Mouse (Mus musculus) T-cell, adult 66 days (primary cell): ENCODE measurements around the gene Fam208b. TPM values are rescaled to one million over a fixed set of nuclear protein-coding genes. Genes with fewer than 3 reads are reported as not detected.

Experiments used
- total RNA-seq, 2 experiments: library from RNA; stranded (reverse); gene quantifications; 3 replicates in 1 of 2; 4 replicates in 1 of 2; pipeline ENCODE4 v1.2.4; 2023

Fam208b gene
- total RNA-seq = 10 to 100 TPM; 90.2 to 95.3 TPM

DNA sequence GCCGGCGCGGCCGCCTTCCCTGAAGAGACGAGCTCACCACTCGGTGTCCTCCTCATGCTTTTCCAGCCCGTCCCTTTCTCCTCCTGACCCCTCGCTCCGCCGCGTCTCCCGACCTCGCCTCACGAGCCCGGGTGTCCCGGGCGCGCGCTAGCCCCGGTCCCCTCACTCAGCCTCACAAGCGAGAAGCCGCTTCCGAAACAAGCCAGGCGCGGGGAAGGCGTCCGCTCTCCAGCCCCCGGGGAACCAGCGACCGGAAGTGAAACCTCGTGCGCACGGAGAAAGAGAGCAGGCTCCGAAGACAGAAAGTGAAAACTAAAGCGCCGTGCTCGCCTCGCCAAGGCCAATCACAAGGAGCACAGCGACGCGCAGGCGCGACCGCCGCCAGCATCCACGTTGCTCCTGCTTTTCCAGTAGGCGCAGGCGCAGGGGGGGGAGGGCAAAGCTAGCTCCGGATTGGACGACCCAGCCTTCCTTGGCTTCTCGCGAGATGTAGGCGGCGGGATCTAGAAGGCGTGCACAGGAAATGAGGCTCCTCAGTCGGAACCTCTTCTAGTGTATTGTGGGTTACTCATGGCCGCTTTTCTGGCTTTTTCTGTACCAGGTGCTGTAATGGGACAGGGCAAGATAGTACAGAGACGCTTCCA, at the start of gene Fam208b:
Gene Fam208b, minus strand, starts transcription at position 314 of the 644 bp plus-strand sequence.

DNA sequence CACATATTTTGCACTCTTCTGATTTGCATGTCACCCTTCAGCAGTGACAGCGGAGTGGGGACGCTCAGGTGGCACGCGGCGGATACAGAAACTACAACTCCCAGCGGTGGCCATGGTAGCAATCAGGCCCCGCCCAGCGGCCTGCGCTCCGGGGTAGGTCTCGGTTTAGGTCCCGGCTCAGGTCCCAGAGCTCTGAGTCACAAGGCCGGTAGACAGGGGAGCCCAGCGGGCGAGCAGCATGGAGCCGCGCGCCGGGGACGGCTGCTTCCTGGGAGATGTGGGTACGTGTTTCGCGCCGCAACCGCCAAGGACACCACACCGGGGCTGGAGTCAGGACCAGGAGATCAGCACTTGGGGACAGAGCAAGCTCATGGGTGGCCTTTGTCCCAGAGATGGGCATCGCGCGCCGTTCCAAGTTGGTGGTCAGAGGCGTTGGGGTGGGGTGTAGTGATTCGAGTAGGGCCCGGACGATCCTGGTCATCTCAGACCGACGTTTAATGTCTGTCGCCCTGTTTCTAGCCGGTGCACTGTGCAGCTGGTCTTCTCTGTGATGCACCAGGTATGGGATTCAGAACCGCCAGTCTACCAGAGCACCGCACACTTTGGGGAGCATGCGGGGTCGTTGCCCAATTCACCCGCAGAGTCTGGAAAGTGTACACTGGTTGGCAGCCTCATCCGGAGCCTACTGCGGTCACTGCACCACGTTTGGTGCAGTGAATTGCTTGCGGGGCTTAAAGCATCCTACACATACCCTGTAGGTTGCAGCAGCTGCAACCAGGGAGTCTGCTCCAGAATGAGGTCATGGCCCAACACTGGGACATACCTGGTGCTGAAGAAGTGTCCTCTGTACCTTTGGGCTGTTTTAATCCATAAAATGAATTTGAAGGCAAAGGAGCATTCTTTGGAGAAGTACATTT, 23.2 kb upstream of the Fam208b start, which contains the start of gene Asb13:
Gene Asb13, plus strand, starts transcription at position 138 of the 917 bp plus-strand sequence.

DNA sequence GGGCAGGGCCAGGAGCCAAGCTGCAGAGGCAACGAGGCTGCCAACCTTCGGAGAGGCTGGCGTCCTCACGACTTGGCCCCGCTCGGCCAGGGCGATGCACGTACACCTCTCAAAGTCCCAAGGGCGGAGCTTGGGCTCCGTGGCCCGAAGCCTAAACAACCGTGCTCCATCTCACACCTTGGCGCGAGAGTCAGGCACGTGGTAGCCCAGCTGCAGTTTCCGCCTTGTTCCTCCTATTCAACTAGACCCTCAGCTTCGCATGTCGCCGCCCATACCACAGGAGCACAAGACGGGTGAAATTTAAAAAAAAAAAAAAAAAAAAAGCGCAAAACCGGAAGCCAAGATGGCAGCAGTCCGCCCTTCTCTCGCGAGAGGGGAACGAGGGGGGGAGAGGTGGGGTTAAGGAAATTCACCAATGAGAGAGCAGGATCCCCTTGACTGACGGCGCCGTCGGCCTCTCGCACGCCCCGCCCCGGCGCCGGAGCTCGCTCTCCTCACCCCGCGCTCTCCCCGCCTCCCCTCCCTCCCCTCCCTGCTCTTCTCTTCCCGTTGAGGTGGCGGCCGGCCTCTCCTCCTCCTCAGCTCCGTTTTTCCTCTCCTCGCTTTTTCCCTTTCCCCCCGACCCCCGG, 73.2 kb downstream of the Fam208b start, which contains the start of gene Gdi2:
Gene Gdi2, plus strand, starts transcription at position 470 of the 629 bp plus-strand sequence.

Other genes starting within 250 kb of the Fam208b start
- gene Gdi2, start 73.0 kb downstream of the Fam208b start, total RNA-seq = 100 to 1,000 TPM; 265 to 275 TPM
- gene Asb13, start 22.9 kb upstream of the Fam208b start, total RNA-seq = 10 to 100 TPM; 41.2 to 47.3 TPM
- gene Calml3, start 193.2 kb upstream of the Fam208b start, total RNA-seq = not detected
- not detected for gene Calm4, start 226.6 kb upstream of the Fam208b start, total RNA-seq
- gene Calm5, start 243.1 kb upstream of the Fam208b start, total RNA-seq = not detected